Mouse (Mus musculus) liver, embryonic 16.5 days (tissue): ENCODE measurements at regions not wholly inside any gene's neighbourhood (a gene's known extent, or its start where the extent isn't known, plus 50 kb on each side); places are given as distances from the start of the nearest gene placed in this dataset.

Experiments used
- ATAC-seq: fragments of 200-750 bp; cut with Nextera tagmentation; 2 replicates; pipeline ENCODE4 v1.8.0; 2017; ENCODE audit warnings: low read depth, mild to moderate bottlenecking, moderate number of reproducible peaks, moderate library complexity
- H3K27ac ChIP-seq: fragments of 300-500 bp; sonication (generic); 2 replicates; pipeline ENCODE4 v1.5.1; 2014; ENCODE audit warnings: mild to moderate bottlenecking, low read length
- H3K27me3 ChIP-seq: fragments of 300-500 bp; sonication (generic); 2 replicates; pipeline ENCODE4 v1.6.1; 2014; ENCODE audit warnings: low read depth, low read length, mixed read lengths; ENCODE audit not compliant: control insufficient read depth, insufficient read depth
- H3K36me3 ChIP-seq: fragments of 300-500 bp; sonication (generic); 2 replicates; pipeline ENCODE4 v1.6.1; 2014; ENCODE audit warnings: mild to moderate bottlenecking; ENCODE audit not compliant: control insufficient read depth, insufficient read depth
- H3K4me1 ChIP-seq: fragments of 300-500 bp; sonication (generic); 2 replicates; pipeline ENCODE4 v1.6.1; 2014; ENCODE audit warnings: low read depth, low read length, mixed read lengths; ENCODE audit not compliant: control insufficient read depth
- H3K4me2 ChIP-seq: fragments of 300-500 bp; sonication (generic); 2 replicates; pipeline ENCODE4 v1.6.1; 2014; ENCODE audit warnings: low read depth, low read length, mixed read lengths
- H3K4me3 ChIP-seq: fragments of 300-500 bp; sonication (generic); 2 replicates; pipeline ENCODE4 v1.5.1; 2014; ENCODE audit warnings: low read depth, mild to moderate bottlenecking, low read length
- H3K9ac ChIP-seq: fragments of 300-500 bp; sonication (generic); 2 replicates; pipeline ENCODE4 v1.6.1; 2014; ENCODE audit warnings: low read depth, low read length
- H3K9me3 ChIP-seq: fragments of 300-500 bp; sonication (generic); replicated peaks from 2 replicates; pipeline ENCODE4 v1.6.1; 2016; ENCODE audit warnings: low read length; ENCODE audit not compliant: control insufficient read depth
- WGBS: fragments of 180-500 bp; shearing (Covaris S2); extraction: QIAGEN DNeasy Blood & Tissue Kit; methylation state at CpG from one replicate; pipeline ENCODE4 v1.1.7; 2014; ENCODE audit not compliant: insufficient replicate concordance; 5-methylcytosine and 5-hydroxymethylcytosine counted together

DNA sequence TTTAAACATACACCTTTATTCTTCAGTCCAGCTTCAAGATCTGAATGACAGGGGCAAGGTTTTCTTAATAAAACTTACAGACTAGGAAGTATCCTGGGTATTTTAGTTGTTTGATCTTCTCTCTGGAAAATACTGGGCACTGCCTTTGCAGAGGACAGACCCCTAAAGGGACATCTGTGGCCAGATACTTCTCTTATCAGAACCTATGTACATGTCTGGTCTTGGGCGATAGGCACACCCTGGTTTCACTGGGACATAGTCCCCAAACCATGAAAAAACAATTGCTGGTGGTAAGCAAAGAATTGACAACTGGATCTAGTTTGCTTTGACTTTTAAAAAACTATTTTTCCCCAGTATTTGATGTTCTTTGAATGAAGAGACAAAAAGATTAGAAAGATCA lies 189.5 kb upstream of the Veph1 start:
- Histone ChIP-seq H3K36me3 (no peaks in the 10 kb centered on the region), H3K4me3 (no peak overlapping the region), H3K9me3 (no peaks in the 10 kb centered on the region), H3K9ac (no peak overlapping the region), H3K27ac (peak overlapping the region; percentile 33; the same call in 1 of the 2 replicates), H3K4me2 (peak overlapping the region; percentile 43), H3K4me1 (peaks cover 32% of the 10 kb centered on the region), H3K27me3 (no peaks in the 10 kb centered on the region)
- 13% methylated on average over 1 of the region's 1 CpGs for WGBS
- ATAC-seq, result peak; percentile 100

DNA sequence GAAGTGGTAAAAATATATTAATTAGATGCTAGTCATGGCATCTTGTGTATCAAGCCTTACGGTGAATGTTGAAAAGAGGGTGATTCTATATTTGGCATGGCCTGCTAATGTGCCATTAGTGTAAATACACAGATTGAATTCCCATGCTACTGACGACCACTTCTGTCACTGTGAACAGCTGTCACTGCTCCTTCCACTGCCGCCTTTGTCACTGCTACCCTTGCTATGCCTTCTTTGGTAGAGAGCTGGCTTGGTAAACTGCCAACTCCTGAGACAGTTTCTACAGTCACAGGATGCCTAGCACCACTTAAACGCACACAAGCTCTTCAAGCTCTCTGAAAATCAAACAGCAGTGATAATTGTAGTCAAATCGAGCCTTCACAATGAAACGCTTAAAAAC lies 184.1 kb upstream of the Veph1 start:
- Histone ChIP-seq H3K27ac (no peak overlapping the region), H3K27me3 (no peaks in the 10 kb centered on the region), H3K4me3 (no peak overlapping the region), H3K4me1 (peaks cover 20% of the 10 kb centered on the region), H3K9me3 (no peaks in the 10 kb centered on the region), H3K9ac (no peak overlapping the region), H3K36me3 (no peaks in the 10 kb centered on the region), H3K4me2 (no peak overlapping the region)
- no peak for ATAC-seq
- 63% methylated on average over 6 of the region's 6 CpGs for WGBS

DNA sequence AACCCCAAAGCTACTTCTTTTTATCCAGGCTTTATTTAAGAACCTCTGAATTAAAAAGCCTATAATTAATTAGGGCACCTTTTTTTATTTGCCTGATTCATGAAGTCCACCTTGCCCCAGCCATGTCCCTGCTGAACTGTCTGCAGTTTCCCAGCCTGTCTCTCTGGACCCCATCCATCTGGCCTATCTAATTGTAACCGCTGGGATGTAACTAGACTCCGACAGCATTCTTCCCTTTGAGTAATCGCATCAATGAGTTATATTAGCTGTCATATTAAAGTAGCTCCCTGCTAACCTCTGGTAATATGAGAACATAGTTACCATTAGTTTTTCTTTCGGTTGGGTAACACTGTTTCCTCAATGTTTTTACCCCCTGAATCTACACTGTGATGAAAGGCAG lies 182.6 kb upstream of the Veph1 start:
- no peak for ATAC-seq
- H3K4me1 ChIP-seq, result peaks cover 5% of the 10 kb centered on the region
- no peak overlapping the region for H3K27ac ChIP-seq
- H3K9ac ChIP-seq, result no peak overlapping the region
- no peaks in the 10 kb centered on the region for H3K9me3 ChIP-seq
- WGBS, result 64% methylated on average over 4 of the region's 4 CpGs
- no peak overlapping the region for H3K4me2 ChIP-seq
- no peaks in the 10 kb centered on the region for H3K36me3 ChIP-seq
- no peaks in the 10 kb centered on the region for H3K27me3 ChIP-seq
- H3K4me3 ChIP-seq, result no peak overlapping the region

DNA sequence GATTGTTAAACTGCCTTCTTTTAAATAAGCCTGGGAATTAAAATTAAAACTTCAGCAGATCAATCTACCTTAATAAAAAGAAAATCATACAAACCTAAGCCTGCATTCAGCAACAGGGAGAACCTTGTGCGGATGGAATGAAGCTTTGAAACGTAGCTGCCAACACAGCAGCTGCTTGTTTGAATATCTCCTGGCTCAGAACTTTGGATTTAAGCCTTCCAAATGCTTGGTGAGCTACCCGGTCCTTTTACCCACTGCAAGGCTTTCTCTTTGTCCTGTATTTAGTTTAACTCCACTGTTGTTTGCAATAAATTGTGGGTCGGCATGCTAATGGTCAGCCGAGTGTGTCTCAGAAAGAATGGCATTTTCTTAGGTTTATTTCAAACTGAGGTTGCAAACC lies 169.7 kb upstream of the Veph1 start:
- H3K9me3 ChIP-seq, result no peaks in the 10 kb centered on the region

DNA sequence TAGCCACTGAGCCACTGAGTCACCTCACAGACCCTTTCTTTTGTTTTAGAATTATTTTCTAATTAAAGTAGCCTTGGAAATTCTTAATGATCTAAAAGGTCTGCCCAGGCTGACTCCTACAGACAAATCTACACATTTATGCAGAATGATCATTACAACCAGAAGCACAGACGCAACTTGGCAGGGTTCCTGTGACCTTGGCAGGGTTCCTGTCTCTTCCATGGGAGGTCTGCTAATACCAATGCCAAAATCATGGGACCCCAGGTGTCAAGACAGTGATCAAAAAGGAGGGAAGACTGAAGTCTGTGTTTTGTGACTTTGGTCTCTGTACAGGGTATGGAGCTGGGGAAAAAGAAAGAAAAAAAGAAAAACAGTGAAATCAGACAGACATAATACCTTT lies 168.7 kb upstream of the Veph1 start:
- 67% methylated on average over 1 of the region's 1 CpGs for WGBS
- no peaks in the 10 kb centered on the region for H3K27me3 ChIP-seq
- H3K4me2 ChIP-seq, result no peak overlapping the region
- H3K9ac ChIP-seq, result no peak overlapping the region
- no peak overlapping the region for H3K27ac ChIP-seq
- no peaks in the 10 kb centered on the region for H3K9me3 ChIP-seq
- H3K4me3 ChIP-seq, result no peak overlapping the region
- H3K36me3 ChIP-seq, result no peaks in the 10 kb centered on the region
- no peak for ATAC-seq
- no peaks in the 10 kb centered on the region for H3K4me1 ChIP-seq

More for the DNA sequence above, 169.7 kb upstream of the Veph1 start:
- Histone ChIP-seq H3K27me3 (no peaks in the 10 kb centered on the region), H3K9ac (no peak overlapping the region), H3K27ac (no peak overlapping the region), H3K4me1 (no peaks in the 10 kb centered on the region), H3K36me3 (no peaks in the 10 kb centered on the region), H3K4me3 (no peak overlapping the region), H3K4me2 (no peak overlapping the region)
- WGBS, result 65% methylated on average over 5 of the region's 5 CpGs
- ATAC-seq, result no peak

DNA sequence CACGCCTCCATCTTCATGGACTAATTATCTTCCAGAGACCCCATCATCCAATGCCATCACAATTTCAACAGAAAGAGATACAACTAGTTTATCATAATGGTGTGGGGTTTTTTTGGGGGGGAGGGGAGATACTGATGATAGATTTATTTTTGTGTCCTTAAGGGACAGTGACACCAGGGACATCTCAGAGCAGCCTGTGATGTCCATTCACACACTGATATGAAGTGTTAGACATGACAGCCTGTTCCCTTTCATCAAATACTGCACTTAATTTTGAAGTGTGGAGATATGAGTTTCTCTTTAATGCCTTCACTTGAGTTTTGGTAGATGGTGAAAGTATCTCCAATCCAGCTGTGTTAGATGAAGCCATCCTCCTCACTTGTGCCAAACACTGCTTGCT lies 165.7 kb upstream of the Veph1 start:
- no peak for ATAC-seq
- no peak overlapping the region for H3K9ac ChIP-seq
- 73% methylated on average over 1 of the region's 1 CpGs for WGBS

DNA sequence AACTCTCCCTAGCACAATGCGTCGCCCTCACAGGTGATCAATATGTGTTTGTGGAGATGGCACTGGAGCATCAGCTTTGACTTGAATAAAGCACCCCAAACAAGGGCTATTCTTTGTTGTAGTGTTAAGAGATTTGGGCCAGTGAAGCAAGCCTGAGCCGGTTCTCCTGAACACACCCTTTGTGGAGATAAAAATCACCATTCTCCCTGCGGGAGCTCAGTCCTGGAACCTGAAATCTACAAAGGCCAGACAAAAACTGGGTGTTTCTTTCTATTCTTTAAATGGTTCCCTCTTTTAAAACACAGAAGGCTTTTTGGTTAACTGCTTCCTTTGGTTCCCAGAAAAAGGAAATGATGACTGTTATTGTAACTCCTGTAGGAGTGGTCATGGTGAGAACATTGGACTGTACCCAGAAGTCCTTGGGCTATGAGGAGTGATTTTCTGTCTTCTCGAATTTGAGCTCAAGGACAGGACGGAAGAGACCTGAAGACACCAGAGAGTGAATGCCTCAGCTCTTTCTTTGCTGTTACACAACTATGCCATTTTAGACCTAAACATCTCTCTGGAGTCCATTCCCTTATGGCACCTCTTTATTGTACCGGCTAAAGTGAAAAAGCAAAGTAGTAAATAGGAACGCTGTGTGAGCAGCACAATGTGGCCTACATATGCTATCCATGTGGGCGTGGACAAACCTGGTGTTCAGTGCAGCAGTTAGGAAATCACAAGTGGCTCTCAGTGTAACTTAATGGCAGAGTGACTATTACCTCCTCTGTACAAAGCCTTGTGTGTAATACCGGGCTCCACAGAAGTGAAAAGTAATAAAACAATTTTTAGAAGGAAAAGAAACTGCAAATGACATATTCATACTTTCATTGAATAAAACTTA lies 149.9 kb upstream of the Veph1 start:
- Histone ChIP-seq H3K4me3 (no peak overlapping the region), H3K4me1 (no peaks in the 10 kb centered on the region; the same call in 1 of the 2 replicates), H3K9ac (no peak overlapping the region), H3K27me3 (no peaks in the 10 kb centered on the region), H3K36me3 (no peaks in the 10 kb centered on the region), H3K9me3 (no peaks in the 10 kb centered on the region), H3K27ac (no peak overlapping the region), H3K4me2 (no peak overlapping the region)
- 64% methylated on average over 10 of the region's 10 CpGs for WGBS
- ATAC-seq, result no peak

More for the DNA sequence above, 165.7 kb upstream of the Veph1 start:
- Histone ChIP-seq H3K4me2 (no peak overlapping the region), H3K9me3 (no peaks in the 10 kb centered on the region), H3K27me3 (no peaks in the 10 kb centered on the region), H3K27ac (no peak overlapping the region), H3K4me3 (no peak overlapping the region), H3K4me1 (no peaks in the 10 kb centered on the region), H3K36me3 (no peaks in the 10 kb centered on the region)

DNA sequence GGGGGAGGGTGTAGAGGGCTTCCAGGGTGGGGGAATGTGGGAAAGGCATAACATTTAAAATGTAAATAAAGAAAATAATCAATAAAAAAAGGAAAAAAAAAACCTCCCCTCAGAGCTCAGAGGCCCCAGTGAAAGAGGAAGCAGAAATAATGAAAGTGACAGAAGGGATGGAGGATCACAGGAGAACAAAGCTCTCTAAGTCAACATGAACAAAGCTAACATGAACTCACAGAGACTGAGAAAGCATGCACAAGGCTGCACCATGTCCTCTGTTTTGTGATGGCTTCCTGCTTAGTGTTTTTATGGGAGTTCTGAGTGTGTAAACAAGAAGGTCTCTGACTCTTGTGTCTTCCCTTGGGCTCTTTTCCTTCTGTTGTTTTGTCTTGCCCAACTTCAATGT lies 136.6 kb upstream of the Veph1 start:
- ATAC-seq, result no peak
- no peak overlapping the region for H3K4me3 ChIP-seq
- no peak overlapping the region for H3K4me2 ChIP-seq

DNA sequence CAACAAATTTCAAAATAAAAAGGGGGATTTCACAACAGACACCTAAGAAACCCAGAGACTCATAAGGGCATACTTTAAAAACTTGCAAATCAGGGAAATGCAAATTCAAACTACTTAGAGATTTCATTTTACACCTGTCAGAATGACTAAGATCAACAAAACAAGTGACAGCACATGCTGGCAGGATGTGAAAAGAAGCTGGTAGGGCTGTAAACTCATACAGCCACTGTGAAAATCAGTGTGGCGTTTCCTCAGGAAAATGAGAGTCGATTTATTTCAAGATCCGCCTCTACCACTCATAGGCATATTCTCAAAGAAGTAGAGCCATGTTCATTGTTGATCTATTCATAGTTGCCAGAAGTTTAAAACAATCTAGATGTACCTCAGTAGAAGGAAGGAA lies 133.6 kb upstream of the Veph1 start:
- no peaks in the 10 kb centered on the region for H3K27me3 ChIP-seq
- no peak for ATAC-seq
- no peaks in the 10 kb centered on the region for H3K36me3 ChIP-seq
- H3K4me3 ChIP-seq, result no peak overlapping the region
- no peak overlapping the region for H3K27ac ChIP-seq
- 65% methylated on average over 3 of the region's 3 CpGs for WGBS
- H3K9me3 ChIP-seq, result no peaks in the 10 kb centered on the region
- H3K4me2 ChIP-seq, result no peak overlapping the region
- no peak overlapping the region for H3K9ac ChIP-seq
- no peaks in the 10 kb centered on the region for H3K4me1 ChIP-seq

More for the DNA sequence above, 136.6 kb upstream of the Veph1 start:
- no peaks in the 10 kb centered on the region for H3K27me3 ChIP-seq
- H3K4me1 ChIP-seq, result no peaks in the 10 kb centered on the region
- no peaks in the 10 kb centered on the region for H3K36me3 ChIP-seq
- no peak overlapping the region for H3K27ac ChIP-seq
- H3K9ac ChIP-seq, result no peak overlapping the region
- no peaks in the 10 kb centered on the region for H3K9me3 ChIP-seq
